Mouse (Mus musculus) erythroblast, embryonic 14.5 days (primary cell): ENCODE results near the gene Gm13279.
"Not testable (repeated sequence)": the region's sequence is repeated elsewhere in the genome, so short reads cannot be mapped to it uniquely, and the experiment has no call there.

Source experiments
- GATA1 ChIP-seq: IDR thresholded peaks from 2 replicates; pipeline ENCODE4 v1.6.1; 2012; ENCODE audit warnings: low read length, inconsistent platforms, mixed read lengths
- TAL1 ChIP-seq: IDR thresholded peaks from 3 replicates; pipeline ENCODE4 v1.6.1; 2012; ENCODE audit warnings: low read length, inconsistent platforms, mixed read lengths

GRCm38 (mm10) chr4:88788402-88788801, 8.8 kb upstream of the Gm13279 start, which contains the start of gene Gm13277:
- not testable (repeated sequence) for TF ChIP-seq TAL1, GATA1
